In genomic region chr15:99955324-99955723, GRCm38 (mm10) we compare ENCODE assay signal across 22 mouse cellular contexts. TPM values are rescaled to one million over a fixed set of nuclear protein-coding genes. Genes with fewer than 3 reads are reported as not detected.
"Had no signal": no experiment of that assay in that cellular context is flagged by ENCODE, and none has a peak within 500 bp of the region (broad histone marks: within the 10 kb centered on the region; RNA-seq: fewer than 3 reads in every experiment).

No protein-coding gene starts in this region.

- H3K9me3 ChIP-seq: neural tube, embryonic 13.5 days; neural tube, embryonic 15.5 days; stomach, embryonic 15.5 days had no signal

- H3K9ac ChIP-seq: neural tube, embryonic 13.5 days; neural tube, embryonic 15.5 days; stomach, embryonic 15.5 days had no signal

- H3K36me3 ChIP-seq: neural tube, embryonic 13.5 days; neural tube, embryonic 15.5 days; stomach, embryonic 15.5 days had no signal

- H3K27me3 ChIP-seq: neural tube, embryonic 13.5 days; neural tube, embryonic 15.5 days; stomach, embryonic 15.5 days had no signal

- H3K4me2 ChIP-seq: neural tube, embryonic 13.5 days; neural tube, embryonic 15.5 days; stomach, embryonic 15.5 days had no signal

- DNase-seq: retina, postnatal 1 day; right cerebral cortex, adult 18-20 months; right cerebral cortex, postnatal 14 days; right cerebral cortex, postnatal 25 days; right cerebral cortex, postnatal 4 days; spleen, adult 18-20 months; thymus, adult 18-20 months; thymus, adult 2 months; thymus, postnatal 14 days; thymus, postnatal 25 days; thymus, postnatal 36 days; thymus, postnatal 4 days had no signal

- H3K4me1 ChIP-seq: neural tube, embryonic 13.5 days; neural tube, embryonic 15.5 days; stomach, embryonic 15.5 days had no signal

- H3K27ac ChIP-seq: neural tube, embryonic 13.5 days; neural tube, embryonic 15.5 days; stomach, embryonic 15.5 days; stomach, postnatal 0 days had no signal

- H3K4me3 ChIP-seq: neural tube, embryonic 13.5 days; neural tube, embryonic 15.5 days; stomach, embryonic 15.5 days had no signal

RNA-seq across cellular contexts. Expression of gene Fam186a, which starts 11.5 kb away (rescaled TPM):
- total RNA-seq: neutrophil, adult 5-6 weeks had no signal
- polyA plus RNA-seq: neural tube, embryonic 13.5 days; neural tube, embryonic 15.5 days; small intestine, adult 2 months; spleen, adult 2 months; stomach, embryonic 14.5 days; stomach, embryonic 15.5 days; stomach, embryonic 16.5 days; stomach, postnatal 0 days; thymus, postnatal 0 days had no signal
